Mouse (Mus musculus): ENCODE results near the gene Olfr222. TPM values are rescaled to one million over a fixed set of nuclear protein-coding genes. Genes with fewer than 3 reads are reported as not detected.
"Not testable (repeated sequence)": the region's sequence is repeated elsewhere in the genome, so short reads cannot be mapped to it uniquely, and the experiment has no call there.

Olfr222 gene
- not detected in 2 replicates for polyA plus RNA-seq (2012; rRNA removed)

DNA sequence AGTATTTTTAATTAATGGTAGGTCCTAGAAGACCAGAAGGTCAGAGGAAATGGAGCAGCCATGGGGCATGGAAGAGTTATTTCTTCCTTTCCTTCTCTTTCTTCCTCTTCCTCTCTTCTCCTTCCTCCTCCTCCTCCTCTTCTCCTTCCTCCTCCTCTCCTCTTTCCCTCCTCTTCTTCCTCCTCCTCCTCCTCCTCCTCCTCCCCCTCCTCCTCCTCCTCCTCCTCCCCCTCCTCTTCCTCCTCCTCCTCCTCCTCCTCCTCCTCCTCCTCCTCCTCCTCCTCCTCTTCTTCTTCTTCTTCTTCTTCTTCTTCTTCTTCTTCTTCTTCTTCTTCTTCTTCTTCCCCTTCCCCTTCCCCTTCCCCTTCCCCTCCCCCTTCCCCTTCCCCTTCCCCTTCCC, at the start of gene Olfr222:
Olfr222 (minus strand) TSS at position 101 of the 400 bp plus-strand sequence.
- DNase-seq (ENCODE audit: low read depth), result not testable (repeated sequence)

DNA sequence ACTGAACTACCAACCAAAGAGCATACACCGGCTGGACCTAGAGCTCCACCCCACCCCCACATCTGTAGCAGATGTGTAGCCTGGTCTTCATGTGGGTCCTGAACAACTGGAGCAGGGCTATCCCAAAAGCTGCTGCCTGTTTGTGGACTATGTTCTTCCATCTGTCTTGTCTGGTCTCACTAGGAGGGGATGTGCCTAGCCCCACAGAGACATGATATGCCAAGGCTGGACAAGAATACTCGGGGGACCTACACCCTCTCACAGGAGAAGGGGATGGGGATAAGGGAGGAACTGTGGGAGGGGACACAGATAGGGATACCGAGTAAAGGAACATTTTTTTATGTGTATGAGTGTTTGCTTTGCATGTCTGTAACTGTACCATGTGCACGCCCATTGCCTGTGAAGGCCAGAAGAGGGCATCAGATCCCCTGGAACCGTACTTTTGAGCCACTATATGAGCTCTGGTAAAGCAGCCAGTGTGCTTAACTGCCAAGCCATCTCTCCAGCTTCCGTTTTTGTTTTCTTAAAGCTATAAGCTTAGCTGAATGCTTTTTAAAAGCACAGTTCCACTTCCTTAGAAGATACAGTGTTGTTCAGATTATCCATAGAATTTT, 48.1 kb upstream of the Olfr222 start:
- peak; percentile 83 for DNase-seq (ENCODE audit: low read depth)
- TF ChIP-seq POLR2A (IDR thresholded peaks at IDR 0.05; ENCODE audit: borderline replicate concordance, extremely low read depth, insufficient read depth, insufficient read length, poor library complexity, severe bottlenecking), result no peak
- TF ChIP-seq CTCF (IDR thresholded peaks at IDR 0.05; ENCODE audit: borderline replicate concordance, extremely low read depth, insufficient read depth, insufficient read length), result peak; percentile 74; the same call in 1 of the 2 replicates

DNA sequence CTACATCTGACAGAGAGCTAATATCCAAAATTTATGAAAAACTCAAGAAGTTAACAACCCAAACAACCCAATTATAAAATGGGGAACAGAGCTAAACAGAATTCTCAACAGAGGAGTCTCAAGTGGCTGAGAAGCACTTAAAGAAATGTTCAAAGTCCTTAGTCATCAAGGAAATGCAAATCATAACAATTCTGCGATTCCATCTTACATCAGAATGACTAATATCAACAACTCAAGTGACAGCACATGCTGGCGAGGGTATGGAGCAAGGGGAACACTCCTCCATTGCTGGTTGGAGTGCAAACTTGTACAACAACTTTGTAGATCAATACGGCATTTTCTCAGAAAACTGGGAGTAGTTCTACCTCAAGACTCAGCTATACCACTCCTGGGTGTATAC, 46.2 kb upstream of the Olfr222 start:
- no peak for TF ChIP-seq POLR2A (IDR thresholded peaks at IDR 0.05; ENCODE audit: borderline replicate concordance, extremely low read depth, insufficient read depth, insufficient read length, poor library complexity, severe bottlenecking)
- TF ChIP-seq CTCF (IDR thresholded peaks at IDR 0.05; ENCODE audit: borderline replicate concordance, extremely low read depth, insufficient read depth, insufficient read length), result no peak
- DNase-seq (ENCODE audit: low read depth), result no peak

DNA sequence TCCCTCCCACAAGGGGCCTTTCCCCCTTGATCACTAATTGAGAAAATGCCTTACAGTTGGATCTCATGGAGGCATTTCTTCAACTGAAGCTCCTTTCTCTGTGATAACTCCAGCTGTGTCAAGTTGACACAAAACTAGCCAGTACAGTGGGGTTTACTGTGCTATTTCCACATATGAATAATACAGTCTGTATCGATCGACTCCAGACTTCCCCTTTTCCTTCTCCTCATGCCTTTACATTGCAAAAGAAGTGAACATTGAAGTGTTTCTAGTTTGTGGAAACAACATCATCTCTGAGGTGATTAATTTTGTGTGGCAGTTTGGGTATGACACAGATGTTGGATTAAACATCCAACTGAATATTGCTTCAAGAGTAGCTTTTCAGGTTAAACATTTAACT, 41.0 kb upstream of the Olfr222 start:
- DNase-seq (ENCODE audit: low read depth), result not testable (repeated sequence)

DNA sequence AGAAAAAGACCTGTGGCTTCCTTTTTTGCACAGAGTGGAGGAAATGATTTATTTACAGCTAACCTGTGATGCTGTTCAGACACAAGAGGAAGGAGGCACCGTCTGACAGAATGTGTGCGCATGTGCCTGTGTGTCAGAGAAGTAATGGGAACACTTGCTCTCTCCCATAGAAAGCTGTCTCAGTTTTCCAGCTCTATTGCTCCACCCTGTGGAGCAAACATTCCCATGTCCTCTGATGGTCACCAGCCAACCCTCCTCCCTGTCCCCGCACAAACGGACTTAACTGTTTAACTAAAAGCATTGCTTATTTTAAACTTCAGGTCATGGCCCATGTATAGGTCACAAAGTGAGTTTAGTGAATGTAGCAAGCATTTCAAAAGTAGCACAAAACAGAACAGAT, 38.1 kb upstream of the Olfr222 start:
- TF ChIP-seq POLR2A (IDR thresholded peaks at IDR 0.05; ENCODE audit: borderline replicate concordance, extremely low read depth, insufficient read depth, insufficient read length, poor library complexity, severe bottlenecking) (no peak), CTCF (IDR thresholded peaks at IDR 0.05; ENCODE audit: borderline replicate concordance, extremely low read depth, insufficient read depth, insufficient read length) (peak; percentile 42; the same call in 1 of the 2 replicates)
- DNase-seq (ENCODE audit: low read depth), result peak; percentile 39

DNA sequence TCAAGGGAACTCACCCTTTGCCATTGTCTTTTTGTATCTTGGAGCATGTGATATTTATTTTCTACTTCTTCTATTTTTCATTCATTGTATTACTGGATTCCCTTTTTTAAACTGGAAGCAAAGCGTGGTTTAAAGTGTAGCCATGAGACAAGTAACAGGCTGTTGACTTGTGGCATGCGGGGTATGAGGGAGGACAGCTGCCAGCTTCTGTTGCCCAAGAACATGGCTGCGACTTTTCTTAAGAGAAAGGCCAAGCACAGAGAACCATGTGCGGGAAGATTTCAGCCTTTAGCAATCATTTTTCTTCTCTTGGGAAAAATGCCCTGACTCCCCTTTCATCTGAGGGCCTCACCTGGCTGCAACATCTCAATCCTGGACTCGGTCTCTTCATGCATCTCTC, 35.6 kb upstream of the Olfr222 start:
- no peak for DNase-seq (ENCODE audit: low read depth)
- TF ChIP-seq POLR2A (IDR thresholded peaks at IDR 0.05; ENCODE audit: borderline replicate concordance, extremely low read depth, insufficient read depth, insufficient read length, poor library complexity, severe bottlenecking) (no peak), CTCF (IDR thresholded peaks at IDR 0.05; ENCODE audit: borderline replicate concordance, extremely low read depth, insufficient read depth, insufficient read length) (no peak)

DNA sequence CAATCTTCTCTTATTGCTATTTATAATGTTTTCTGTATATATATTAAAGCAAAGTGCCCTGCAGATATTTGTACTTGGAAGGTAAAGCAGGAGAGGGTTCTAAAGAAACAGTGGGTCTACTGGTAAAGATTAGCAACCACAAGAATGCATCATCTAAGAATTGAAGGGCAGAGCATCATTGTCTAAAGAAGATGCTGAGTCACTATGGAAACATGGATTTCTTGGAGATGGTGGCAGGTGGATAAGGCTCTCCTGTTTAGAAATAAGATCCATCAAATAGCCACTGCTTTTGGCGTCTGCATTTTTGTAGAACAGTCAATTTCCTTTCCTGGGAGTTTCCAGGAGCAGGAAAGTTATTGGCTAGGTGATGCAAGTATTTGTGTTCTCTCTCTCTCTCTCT, 26.3 kb upstream of the Olfr222 start:
- TF ChIP-seq POLR2A (IDR thresholded peaks at IDR 0.05; ENCODE audit: borderline replicate concordance, extremely low read depth, insufficient read depth, insufficient read length, poor library complexity, severe bottlenecking) (no peak), CTCF (IDR thresholded peaks at IDR 0.05; ENCODE audit: borderline replicate concordance, extremely low read depth, insufficient read depth, insufficient read length) (no peak)
- DNase-seq (ENCODE audit: low read depth), result no peak

DNA sequence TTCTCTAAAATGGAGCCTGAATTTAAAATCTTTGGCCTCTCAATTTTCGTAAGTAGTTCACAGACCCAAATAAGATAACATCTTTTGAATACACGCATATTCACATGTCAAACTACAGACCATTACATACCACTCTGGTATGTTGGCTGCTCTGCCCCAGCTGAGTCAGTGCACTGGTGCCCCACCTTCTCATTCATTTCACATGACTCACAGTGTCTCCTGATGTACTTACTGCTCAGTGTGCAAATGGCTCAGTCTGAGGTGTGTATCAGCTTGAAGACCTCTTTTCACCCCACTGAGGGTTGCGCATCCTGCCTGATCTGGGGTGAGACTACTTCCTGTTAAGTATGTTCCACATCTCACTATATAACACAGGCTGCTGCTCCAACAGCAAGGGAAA, 24.8 kb upstream of the Olfr222 start:
- TF ChIP-seq POLR2A (IDR thresholded peaks at IDR 0.05; ENCODE audit: borderline replicate concordance, extremely low read depth, insufficient read depth, insufficient read length, poor library complexity, severe bottlenecking) (no peak), CTCF (IDR thresholded peaks at IDR 0.05; ENCODE audit: borderline replicate concordance, extremely low read depth, insufficient read depth, insufficient read length) (no peak)
- no peak for DNase-seq (ENCODE audit: low read depth)

DNA sequence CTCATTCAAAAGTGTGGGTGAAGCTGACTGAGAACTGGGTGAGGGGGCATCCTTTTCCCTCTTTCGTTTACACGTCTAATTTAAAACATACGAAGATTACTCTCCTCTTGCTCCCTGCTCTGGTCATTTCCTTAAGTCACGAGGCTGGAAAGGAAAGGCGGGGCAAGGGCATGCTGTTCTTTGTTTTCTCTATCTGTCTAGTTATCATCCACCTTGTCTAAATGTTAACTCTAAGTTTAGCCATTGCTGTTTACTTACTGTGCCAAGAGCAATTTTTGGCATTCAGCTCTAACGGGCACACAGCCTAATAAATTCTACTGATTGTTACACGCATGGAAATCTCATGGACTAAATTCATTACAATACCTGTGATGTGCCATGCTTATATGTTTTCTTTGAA, 23.2 kb upstream of the Olfr222 start:
- no peak for DNase-seq (ENCODE audit: low read depth)
- TF ChIP-seq POLR2A (IDR thresholded peaks at IDR 0.05; ENCODE audit: borderline replicate concordance, extremely low read depth, insufficient read depth, insufficient read length, poor library complexity, severe bottlenecking) (no peak), CTCF (IDR thresholded peaks at IDR 0.05; ENCODE audit: borderline replicate concordance, extremely low read depth, insufficient read depth, insufficient read length) (no peak)

DNA sequence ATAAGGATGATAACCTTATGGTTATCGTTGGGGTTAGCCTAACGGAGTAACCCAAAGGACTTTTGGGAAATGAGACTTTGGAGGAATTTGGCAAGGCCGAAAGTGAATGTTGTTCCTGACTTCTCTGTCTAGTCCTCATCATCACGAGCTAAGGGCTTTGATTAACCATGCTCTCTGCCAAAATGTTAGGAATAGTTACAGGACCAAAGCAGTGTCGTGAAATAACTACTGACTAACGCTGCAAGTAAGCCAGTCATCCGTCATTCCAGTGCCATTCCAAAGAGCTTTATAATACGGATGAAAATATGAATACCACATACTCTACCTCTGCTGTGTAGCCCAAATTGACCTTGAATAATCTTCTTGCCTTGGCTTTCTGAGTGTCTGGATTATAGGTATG, 20.9 kb upstream of the Olfr222 start:
- no peak for DNase-seq (ENCODE audit: low read depth)
- TF ChIP-seq CTCF (IDR thresholded peaks at IDR 0.05; ENCODE audit: borderline replicate concordance, extremely low read depth, insufficient read depth, insufficient read length), result no peak
- TF ChIP-seq POLR2A (IDR thresholded peaks at IDR 0.05; ENCODE audit: borderline replicate concordance, extremely low read depth, insufficient read depth, insufficient read length, poor library complexity, severe bottlenecking), result no peak

DNA sequence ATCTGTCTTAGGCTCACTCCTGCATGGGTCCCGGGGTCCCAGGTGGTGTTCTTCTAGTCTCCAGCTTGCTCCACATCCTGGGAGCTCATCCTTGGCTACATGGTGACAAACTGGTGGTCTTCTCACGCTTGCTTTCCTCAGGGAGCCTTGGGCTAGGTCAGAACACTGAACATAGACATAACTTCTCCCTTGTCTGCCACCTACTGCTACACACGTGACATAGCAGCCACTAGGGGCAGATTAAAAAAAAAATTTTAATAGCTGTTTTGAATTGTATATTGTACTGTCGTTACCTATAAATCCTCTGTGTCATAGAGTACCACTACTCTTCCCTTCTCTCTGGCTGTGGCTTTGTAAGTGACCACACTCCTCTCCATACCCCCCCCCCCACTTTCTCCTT, 20.1 kb upstream of the Olfr222 start:
- DNase-seq (ENCODE audit: low read depth), result peak; percentile 10
- no peak for TF ChIP-seq POLR2A (IDR thresholded peaks at IDR 0.05; ENCODE audit: borderline replicate concordance, extremely low read depth, insufficient read depth, insufficient read length, poor library complexity, severe bottlenecking)
- no peak; the same call in 1 of the 2 replicates for TF ChIP-seq CTCF (IDR thresholded peaks at IDR 0.05; ENCODE audit: borderline replicate concordance, extremely low read depth, insufficient read depth, insufficient read length)

DNA sequence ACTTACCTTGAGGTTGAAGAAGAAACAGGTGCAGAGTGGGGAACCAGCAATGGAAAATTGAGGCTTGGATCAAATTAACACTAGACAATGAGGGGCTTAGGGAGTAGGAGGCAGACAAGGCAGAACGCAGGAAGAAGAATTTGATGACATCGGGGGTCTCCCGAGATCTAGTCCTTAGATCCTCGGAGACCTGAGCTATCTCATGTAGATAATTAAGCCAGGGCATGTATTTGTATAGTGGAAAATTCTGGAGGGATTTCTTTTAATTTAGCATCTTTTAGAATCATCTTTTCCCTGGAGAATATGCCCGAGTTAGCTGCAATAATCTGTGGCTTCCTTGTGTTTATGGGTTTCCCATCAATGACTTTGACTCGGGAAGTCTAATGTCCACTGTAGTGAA, 17.2 kb upstream of the Olfr222 start, which contains the start of gene Olfr223:
Olfr223 (minus strand) TSS at position 101 of the 400 bp plus-strand sequence.
- DNase-seq (ENCODE audit: low read depth), result no peak
- TF ChIP-seq CTCF (IDR thresholded peaks at IDR 0.05; ENCODE audit: borderline replicate concordance, extremely low read depth, insufficient read depth, insufficient read length), result no peak
- TF ChIP-seq POLR2A (IDR thresholded peaks at IDR 0.05; ENCODE audit: borderline replicate concordance, extremely low read depth, insufficient read depth, insufficient read length, poor library complexity, severe bottlenecking), result no peak

DNA sequence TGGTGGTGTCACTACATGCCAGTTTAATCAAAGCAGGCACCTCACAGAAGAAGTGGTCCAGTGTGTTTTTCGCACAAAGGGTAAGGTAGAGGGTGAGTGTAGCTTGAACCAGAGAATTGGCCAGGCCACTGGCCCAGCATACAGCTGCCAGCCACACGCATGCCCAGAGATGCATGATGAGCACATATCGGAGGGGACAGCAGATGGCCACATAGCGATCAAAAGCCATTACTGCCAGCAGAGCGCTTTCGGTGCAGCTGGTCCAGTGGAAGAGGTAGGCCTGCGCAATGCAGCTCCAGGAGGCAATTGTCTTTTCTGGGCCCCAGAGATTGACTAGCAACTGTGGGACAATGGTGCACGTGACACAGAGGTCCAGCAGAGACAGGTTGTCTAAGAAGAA, 13.5 kb upstream of the Olfr222 start:
- TF ChIP-seq CTCF (IDR thresholded peaks at IDR 0.05; ENCODE audit: borderline replicate concordance, extremely low read depth, insufficient read depth, insufficient read length) (no peak), POLR2A (IDR thresholded peaks at IDR 0.05; ENCODE audit: borderline replicate concordance, extremely low read depth, insufficient read depth, insufficient read length, poor library complexity, severe bottlenecking) (no peak)
- DNase-seq (ENCODE audit: low read depth), result no peak

Data from brain, embryonic 14.5 days (tissue).